Mouse (Mus musculus) olfactory bulb, adult 2 months (tissue): ENCODE results near the gene Aspg.

ENCODE experiments used
- CTCF ChIP-seq: fragments of 200-500 bp; IDR thresholded peaks from 2 replicates; pipeline ENCODE4 v1.5.1; 2012; ENCODE audit warnings: low read depth, mild to moderate bottlenecking, low read length, moderate library complexity; ENCODE audit not compliant: insufficient read depth
- POLR2A ChIP-seq: fragments of 200-500 bp; IDR thresholded peaks from 2 replicates; pipeline ENCODE4 v1.6.1; 2012; ENCODE audit warnings: mild to moderate bottlenecking, low read depth, low read length, moderate library complexity; ENCODE audit not compliant: insufficient read depth

GRCm38 (mm10) chr12:112112235-112112634 is 5.8 kb downstream of the Aspg start:
- TF ChIP-seq POLR2A (no peak), CTCF (no peak)
